Mouse (Mus musculus) heart, postnatal 0 days (tissue): Measurements from ENCODE around the gene Chchd2. TPM values are rescaled to one million over a fixed set of nuclear protein-coding genes. Genes with fewer than 3 reads are reported as not detected.

ENCODE experiments used
- ATAC-seq: fragments of 200-750 bp; cut with Nextera tagmentation; 2 replicates; pipeline ENCODE4 v1.8.0; 2017; ENCODE audit warnings: low read depth, moderate number of reproducible peaks, moderate library complexity; ENCODE audit not compliant: insufficient read depth
- DNase-seq: peaks from one replicate; pipeline ENCODE4 v3.0.0-alpha.2; 2016; ENCODE audit warnings: low spot score
- H3K27ac ChIP-seq: fragments of 300-500 bp; sonication (generic); 2 replicates; pipeline ENCODE4 v1.5.1; 2014; ENCODE audit warnings: low read depth, mild to moderate bottlenecking
- H3K27me3 ChIP-seq: fragments of 300-500 bp; sonication (generic); 2 replicates; pipeline ENCODE4 v1.6.1; 2014; ENCODE audit warnings: low read length, mixed read lengths; ENCODE audit not compliant: control insufficient read depth, insufficient read depth
- H3K36me3 ChIP-seq: fragments of 300-500 bp; sonication (generic); replicated peaks from 2 replicates; pipeline ENCODE4 v1.6.1; 2014; ENCODE audit warnings: low read length, mixed read lengths; ENCODE audit not compliant: control insufficient read depth, insufficient read depth
- H3K4me1 ChIP-seq: fragments of 300-500 bp; sonication (generic); 2 replicates; pipeline ENCODE4 v1.6.1; 2014; ENCODE audit warnings: antibody characterized with exemption; ENCODE audit not compliant: control insufficient read depth, insufficient read depth
- H3K4me2 ChIP-seq: fragments of 300-500 bp; sonication (generic); 2 replicates; pipeline ENCODE4 v1.6.1; 2014; ENCODE audit warnings: low read depth, mild to moderate bottlenecking, low read length, moderate library complexity
- H3K4me3 ChIP-seq: fragments of 300-500 bp; sonication (generic); 2 replicates; pipeline ENCODE4 v1.5.1; 2014; ENCODE audit warnings: low read depth, low read length
- H3K9ac ChIP-seq: fragments of 300-500 bp; sonication (generic); replicated peaks from 2 replicates; pipeline ENCODE4 v1.6.1; 2014; ENCODE audit warnings: low read depth, low read length, mixed read lengths
- H3K9me3 ChIP-seq: fragments of 300-500 bp; sonication (generic); replicated peaks from 2 replicates; pipeline ENCODE4 v1.6.1; 2016; ENCODE audit warnings: low read length; ENCODE audit not compliant: control insufficient read depth
- CTCF ChIP-seq: IDR thresholded peaks from 2 replicates; pipeline ENCODE4 v1.5.1; 2016; ENCODE audit warnings: antibody characterized with exemption, control low read depth, low read depth
- EP300 ChIP-seq: IDR thresholded peaks from 2 replicates; pipeline ENCODE4 v1.6.1; 2016; ENCODE audit warnings: antibody characterized with exemption, low read depth
- WGBS: fragments of 180-500 bp; shearing (Covaris S2); extraction: QIAGEN DNeasy Blood & Tissue Kit; methylation state at CpG from one replicate; pipeline ENCODE4 v1.1.7; 2014; 5-methylcytosine and 5-hydroxymethylcytosine counted together
- polyA plus RNA-seq: library from polyadenylated mRNA; unstranded; fragments of >200 nt; fragmentation: Nextera tagmentation; extraction: Ambion mirVana; gene quantifications from 2 replicates; pipeline ENCODE4 v1.2.1, GENCODE M21; 2015
- total RNA-seq: library from RNA; depleted of rRNA; stranded (reverse); fragments of >200 nt; gene quantifications from 2 replicates; pipeline ENCODE4 v1.2.3, GENCODE M21; 2014; ENCODE audit warnings: low replicate concordance

Gene Chchd2
- total and polyA plus RNA-seq, 2 experiments from 2014 or later, result 1,505 to 2,937 TPM

DNA sequence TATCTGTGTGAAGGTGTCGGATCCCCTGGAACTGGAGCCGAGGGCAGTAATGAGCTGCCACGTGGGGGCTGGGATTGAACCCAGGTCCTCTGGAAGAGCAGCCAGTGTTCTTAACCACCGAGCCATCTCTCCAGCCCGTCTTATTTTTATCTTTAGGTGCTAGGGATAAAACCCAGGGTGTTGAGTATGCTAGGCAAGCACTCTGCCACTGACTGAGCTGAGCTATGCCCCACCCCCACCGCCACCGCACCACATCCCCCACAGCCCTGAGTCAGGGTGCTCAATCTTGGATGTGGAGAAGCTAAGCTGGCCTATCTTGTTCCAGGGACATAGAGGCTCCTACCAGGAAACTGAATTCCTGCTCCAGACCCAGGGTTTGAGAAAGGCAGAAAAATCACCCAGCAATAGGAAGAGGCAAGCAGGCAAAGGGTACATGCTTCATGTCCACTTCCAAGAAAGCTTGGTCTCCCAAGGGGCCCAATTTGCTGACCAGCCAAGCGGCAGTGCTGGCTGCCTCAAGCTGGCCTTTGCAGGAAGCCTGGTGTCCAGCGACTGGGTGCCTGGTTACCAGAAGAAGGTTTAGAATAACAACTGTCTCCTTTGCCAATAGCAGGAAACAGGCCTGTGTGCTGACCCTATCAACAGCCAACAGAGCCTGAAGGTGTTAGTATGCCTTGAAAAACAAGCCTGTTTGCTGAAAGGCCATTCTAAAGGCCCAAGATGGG, 9.4 kb downstream of the Chchd2 start:
- Histone ChIP-seq H3K9ac (no peak overlapping the region), H3K36me3 (peaks cover 25% of the 10 kb centered on the region), H3K4me2 (no peak overlapping the region), H3K4me1 (no peaks in the 10 kb centered on the region), H3K27ac (peak overlapping the region; percentile 5), H3K27me3 (no peaks in the 10 kb centered on the region), H3K9me3 (no peaks in the 10 kb centered on the region), H3K4me3 (no peak overlapping the region)
- WGBS, result 57% methylated on average over 9 of the region's 9 CpGs
- DNase-seq (peak; percentile 19), ATAC-seq (0 out of 2 replicates have a peak, but pooled peaks have one; percentile 18)
- no peak for TF ChIP-seq EP300
- no peak for TF ChIP-seq CTCF

DNA sequence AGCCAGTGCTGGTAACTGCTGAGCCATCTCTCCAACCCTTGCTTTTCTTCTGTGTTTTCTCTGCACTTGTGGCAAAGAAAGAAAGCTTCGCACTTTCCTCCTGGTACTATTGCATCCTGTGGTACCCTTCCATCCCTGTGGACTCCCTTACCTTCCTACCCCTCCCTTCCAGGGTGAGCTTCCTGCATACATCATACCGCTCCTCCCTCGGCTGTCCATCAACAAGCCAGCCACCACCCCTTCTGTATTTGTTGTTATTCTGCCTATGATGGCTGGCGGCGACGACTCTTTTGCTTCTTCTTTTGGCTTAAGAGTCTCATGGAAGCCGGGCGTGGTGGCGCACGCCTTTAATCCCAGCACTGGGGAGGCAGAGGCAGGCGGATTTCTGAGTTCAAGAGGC, 12.2 kb downstream of the Chchd2 start:
- no peak for ATAC-seq
- Histone ChIP-seq H3K27ac (no peak overlapping the region), H3K9ac (no peak overlapping the region), H3K27me3 (no peaks in the 10 kb centered on the region), H3K4me3 (no peak overlapping the region), H3K9me3 (no peaks in the 10 kb centered on the region), H3K4me2 (no peak overlapping the region), H3K36me3 (peaks cover 4% of the 10 kb centered on the region; the same call in 1 of the 2 replicates), H3K4me1 (no peaks in the 10 kb centered on the region)
- no peak for DNase-seq
- TF ChIP-seq EP300, result no peak
- TF ChIP-seq CTCF, result no peak
- WGBS, result 75% methylated on average over 11 of the region's 11 CpGs

DNA sequence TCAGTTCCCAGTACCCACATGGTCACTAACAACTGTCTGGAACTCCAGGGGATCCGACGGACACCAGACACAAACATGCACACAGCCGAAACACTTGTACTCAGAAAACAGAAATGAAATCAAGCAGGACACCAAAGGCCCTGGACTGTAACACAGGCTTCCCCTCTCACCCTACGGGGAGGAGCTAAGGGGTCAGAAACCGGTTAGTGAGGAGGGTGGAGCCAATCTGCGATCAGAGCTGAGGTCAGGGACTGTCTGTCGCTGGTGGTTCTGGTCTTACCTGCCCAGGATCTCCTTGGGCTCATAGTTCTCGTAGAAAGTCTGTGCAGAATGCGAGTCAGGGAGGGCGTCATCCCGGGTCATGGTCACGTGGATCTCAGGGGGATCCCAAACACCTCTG, 13.3 kb downstream of the Chchd2 start:
- Histone ChIP-seq H3K27ac (no peak overlapping the region), H3K36me3 (no peaks in the 10 kb centered on the region), H3K27me3 (no peaks in the 10 kb centered on the region), H3K4me1 (no peaks in the 10 kb centered on the region), H3K9me3 (no peaks in the 10 kb centered on the region), H3K4me3 (no peak overlapping the region), H3K9ac (no peak overlapping the region), H3K4me2 (no peak overlapping the region)
- ATAC-seq, result no peak
- TF ChIP-seq EP300 (no peak), CTCF (no peak)
- DNase-seq, result no peak
- 79% methylated on average over 12 of the region's 12 CpGs for WGBS

DNA sequence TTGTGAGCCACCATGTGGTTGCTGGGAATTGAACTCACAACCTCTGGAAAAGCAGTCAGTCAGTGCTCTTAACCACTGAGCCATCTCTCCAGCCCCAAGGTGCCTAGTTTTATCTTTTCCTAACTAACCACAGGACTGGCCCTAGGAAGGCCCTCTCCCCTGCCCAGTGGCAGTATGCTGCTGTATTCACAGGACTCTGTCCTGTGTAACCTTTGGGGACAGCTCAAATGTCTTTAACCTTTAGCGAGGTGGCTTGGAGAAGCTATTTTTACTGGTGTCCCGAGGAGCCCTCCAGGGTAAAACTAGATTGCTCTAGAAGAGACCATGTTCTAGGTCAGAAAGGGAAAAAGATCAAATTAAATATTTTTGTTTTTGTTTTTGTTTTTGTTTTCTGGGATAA, 16.0 kb downstream of the Chchd2 start:
- Histone ChIP-seq H3K27ac (no peak overlapping the region), H3K4me1 (no peaks in the 10 kb centered on the region), H3K27me3 (no peaks in the 10 kb centered on the region), H3K36me3 (no peaks in the 10 kb centered on the region), H3K4me3 (no peak overlapping the region), H3K9ac (no peak overlapping the region), H3K9me3 (no peaks in the 10 kb centered on the region), H3K4me2 (no peak overlapping the region)
- ATAC-seq (no peak), DNase-seq (no peak)
- WGBS, result 67% methylated on average over 2 of the region's 2 CpGs
- TF ChIP-seq CTCF, result no peak
- no peak for TF ChIP-seq EP300

DNA sequence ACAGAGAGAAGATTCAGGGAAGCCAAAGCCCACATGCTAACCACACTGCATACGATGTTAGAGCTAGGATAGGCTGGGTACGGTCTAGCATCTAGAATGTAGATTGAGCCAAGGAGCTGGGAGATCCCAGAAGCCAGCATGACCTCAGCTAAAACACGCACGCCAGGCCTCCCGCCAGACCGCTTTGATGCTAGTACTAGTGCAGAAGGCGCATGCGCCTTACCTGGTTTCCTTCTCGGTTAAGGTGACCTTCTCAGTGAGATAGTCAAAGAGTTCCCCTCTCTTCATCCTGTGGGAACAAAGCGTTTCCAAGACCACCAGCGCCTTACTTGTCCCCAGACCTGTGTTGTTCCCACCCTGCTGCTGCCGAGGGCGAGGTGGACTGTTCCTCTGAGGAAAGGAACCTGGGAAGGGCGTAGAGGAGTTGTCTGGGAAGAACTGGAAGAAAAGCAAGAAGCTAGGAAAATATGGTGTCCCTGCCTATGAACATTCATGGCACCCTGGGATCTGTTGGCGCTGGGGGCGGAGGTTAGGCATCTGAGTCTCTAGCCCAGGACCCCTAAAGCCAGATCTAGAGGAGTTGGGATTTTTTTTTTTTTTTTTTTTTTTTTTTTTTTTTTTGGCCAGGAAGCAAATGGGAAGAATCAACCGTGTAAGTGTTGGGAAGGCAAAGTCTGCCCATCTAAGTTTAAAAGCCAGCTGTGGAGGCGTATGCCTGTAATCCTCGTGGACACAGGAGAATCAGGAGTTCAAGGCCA, 17.9 kb downstream of the Chchd2 start:
- Histone ChIP-seq H3K4me1 (no peaks in the 10 kb centered on the region), H3K27ac (no peak overlapping the region), H3K9me3 (no peaks in the 10 kb centered on the region), H3K27me3 (no peaks in the 10 kb centered on the region), H3K4me3 (no peak overlapping the region), H3K36me3 (no peaks in the 10 kb centered on the region), H3K9ac (no peak overlapping the region), H3K4me2 (no peak overlapping the region)
- 81% methylated on average over 19 of the region's 19 CpGs for WGBS
- TF ChIP-seq CTCF (no peak), EP300 (no peak)
- ATAC-seq (no peak), DNase-seq (no peak)
